Mouse (Mus musculus): ENCODE measurements around the gene Speer4a.
"Not testable (repeated sequence)": the region's sequence is repeated elsewhere in the genome, so short reads cannot be mapped to it uniquely, and the experiment has no call there.

Gene Speer4a

DNA sequence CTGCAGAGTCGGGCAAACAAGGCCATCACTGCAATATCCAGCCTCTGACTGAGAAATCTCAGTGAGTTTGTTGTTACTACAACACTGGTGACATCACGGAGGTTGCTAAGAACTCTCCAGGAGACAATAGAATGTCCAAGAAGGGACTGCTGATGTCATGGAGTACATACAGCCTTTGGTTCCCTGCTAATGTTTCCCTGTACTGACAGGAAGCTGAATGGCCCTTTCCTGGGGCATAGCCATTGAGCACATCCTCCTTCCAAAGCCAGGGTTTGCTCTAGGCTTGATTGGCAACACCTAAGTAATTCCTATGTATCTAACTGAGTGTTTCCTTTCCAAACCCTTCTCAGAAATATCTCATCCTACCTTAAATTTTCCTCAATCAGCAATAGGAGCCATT is at the start of gene Speer4a:
Gene Speer4a (minus strand): TSS at position 101 of the 400 bp plus-strand sequence.
- not testable (repeated sequence) for DNase-seq (ENCODE audit: low spot score)

DNA sequence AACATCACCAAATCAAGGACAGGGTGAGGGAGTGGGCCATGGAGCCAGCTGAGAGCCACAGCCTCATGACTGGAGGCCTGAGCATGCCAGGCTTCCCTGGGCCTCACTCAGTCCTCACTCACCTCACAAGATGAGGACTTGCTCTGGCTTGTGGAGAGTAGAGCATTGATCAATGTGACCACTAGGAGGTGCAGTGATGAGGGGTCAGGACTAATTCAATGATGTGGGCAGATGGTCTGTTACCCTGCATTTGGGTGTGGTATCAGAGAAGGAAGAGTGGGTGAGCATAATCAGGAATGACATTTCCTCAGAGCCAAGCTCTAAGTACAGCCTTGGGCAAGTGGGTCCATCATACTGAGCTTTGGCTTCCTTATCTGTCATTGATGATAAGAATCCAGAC is 39.7 kb upstream of the Speer4a start:
- not testable (repeated sequence) for DNase-seq (ENCODE audit: low spot score)

- no peak for DNase-seq (ENCODE audit: low spot score)
Measured at GRCm38 (mm10) chr5:26070716-26071115, 31.4 kb upstream of the Speer4a start.

- DNase-seq (ENCODE audit: low spot score): not testable (repeated sequence)
Measured at GRCm38 (mm10) chr5:26058481-26058880, 19.1 kb upstream of the Speer4a start, which contains the start of gene Gm7347. Gene Gm7347, minus strand, starts transcription at chr5:26058581.

GRCm38 (mm10) chr5:26022816-26023215 is 16.5 kb downstream of the Speer4a start, which contains the start of gene Gm5862:
Gene Gm5862, minus strand, starts transcription at chr5:26022916.
- DNase-seq (ENCODE audit: low spot score): not testable (repeated sequence)

- not testable (repeated sequence) for DNase-seq (ENCODE audit: low spot score)
Measured at GRCm38 (mm10) chr5:26007697-26008096, 31.7 kb downstream of the Speer4a start.

DNA sequence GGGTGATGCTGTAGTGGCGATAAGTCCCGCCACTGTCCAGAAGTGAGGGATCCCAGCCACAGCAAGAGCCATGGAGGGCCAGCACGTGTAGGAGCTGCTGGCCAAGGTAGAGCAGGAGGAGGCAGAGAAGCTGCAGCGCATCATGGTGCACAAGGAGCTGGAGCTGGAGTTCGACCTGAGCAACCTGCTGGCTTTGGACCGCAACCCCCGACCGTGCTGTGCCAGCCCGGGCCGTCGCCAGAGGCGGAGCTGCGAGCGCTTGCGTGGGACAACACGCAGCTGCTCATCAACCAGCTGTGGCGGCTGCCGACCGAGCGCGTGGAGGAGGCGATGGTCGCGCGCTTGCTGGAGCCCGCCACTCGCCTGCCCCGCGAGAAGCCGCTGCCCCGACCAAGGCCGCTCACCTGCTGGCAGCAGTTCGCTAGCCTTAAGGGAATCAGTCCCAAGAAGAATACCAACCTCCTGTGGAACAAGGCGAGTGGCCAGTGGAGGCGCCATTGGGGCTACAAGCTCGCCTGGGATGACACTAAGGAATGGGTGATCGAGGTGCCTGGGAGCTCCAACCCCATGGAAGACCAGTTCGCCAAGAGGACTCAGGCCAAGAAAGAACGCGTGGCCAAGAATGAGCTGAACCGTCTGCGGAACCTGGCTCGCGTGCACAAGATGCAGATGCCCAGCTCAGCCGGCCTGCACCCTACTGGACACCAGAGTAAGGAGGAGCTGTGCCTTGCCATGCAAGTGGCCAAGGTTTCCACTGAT is 32.2 kb downstream of the Speer4a start:
- peak; percentile 28 for DNase-seq (ENCODE audit: low spot score)

DNA sequence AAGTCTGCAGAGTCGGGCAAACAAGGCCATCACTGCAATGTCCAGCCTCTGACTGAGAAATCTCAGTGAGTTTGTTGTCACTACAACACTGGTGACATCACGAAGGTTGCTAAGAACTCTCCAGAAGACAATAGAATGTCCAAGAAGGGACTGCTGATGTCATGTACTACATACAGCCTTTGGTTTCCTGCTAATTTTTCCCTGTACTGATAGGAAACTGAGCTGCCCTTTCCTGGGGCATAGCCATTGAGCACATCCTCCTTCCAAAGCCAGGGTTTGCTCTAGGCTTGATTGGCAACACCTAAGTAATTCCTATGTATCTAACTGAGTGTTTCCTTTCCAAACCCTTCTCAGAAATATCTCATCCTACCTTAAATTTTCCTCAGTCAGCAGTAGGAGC is 34.7 kb downstream of the Speer4a start, which contains the start of gene Gm1979:
Gene Gm1979 (minus strand): TSS at position 101 of the 400 bp plus-strand sequence.
- DNase-seq (ENCODE audit: low spot score): not testable (repeated sequence)

GRCm38 (mm10) chr5:25988550-25988949 is 50.8 kb downstream of the Speer4a start, which contains the start of gene Gm21698:
Gene Gm21698, minus strand, starts transcription at chr5:25988650.
- DNase-seq (ENCODE audit: low spot score): not testable (repeated sequence)
